Mouse (Mus musculus) cerebellum, adult 8-10 months (tissue): ENCODE results near the gene Olfml2a.

ENCODE experiments used
- DNase-seq: peaks from one replicate; pipeline ENCODE4 v3.0.0; 2022

Olfml2a gene

DNA sequence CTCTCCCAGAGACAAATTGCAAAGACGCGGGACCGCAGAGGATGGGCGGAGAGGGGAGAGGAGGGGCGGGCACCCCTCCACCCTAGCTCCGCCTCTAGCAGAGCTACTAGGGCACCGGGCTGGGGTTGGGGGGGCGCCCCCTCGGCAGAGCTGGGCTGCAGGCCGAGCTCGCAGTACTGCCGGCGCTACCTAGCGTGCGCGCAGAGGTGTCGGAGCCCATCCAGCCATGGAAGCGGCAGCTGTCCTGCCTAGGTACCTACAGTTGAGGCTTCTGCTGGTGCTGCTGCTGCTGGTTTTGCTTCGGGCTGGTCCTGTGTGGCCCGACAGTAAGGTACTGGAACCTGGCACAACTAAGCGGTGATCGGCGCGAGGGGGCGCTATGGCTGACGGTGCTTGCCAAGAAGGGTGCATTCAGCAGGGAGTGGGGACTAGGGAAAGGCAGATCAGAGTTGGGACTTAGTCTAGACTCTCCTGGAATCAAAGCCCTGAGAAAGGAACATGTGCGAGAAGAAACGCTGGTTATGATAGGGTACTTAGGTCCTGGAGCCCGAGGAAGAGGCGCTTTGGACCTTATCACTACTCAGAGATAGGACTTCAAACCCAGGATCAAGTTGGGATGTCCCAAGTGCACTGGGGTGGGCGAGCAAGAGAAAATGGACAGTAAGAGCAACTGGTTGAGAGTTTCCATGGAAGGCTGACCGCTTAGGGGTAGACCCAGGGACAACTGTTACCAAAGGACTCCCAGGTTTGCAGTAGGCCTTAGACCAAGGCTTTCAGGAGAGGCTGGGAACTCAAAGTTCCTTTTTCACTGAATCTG is at the start of gene Olfml2a:
Gene Olfml2a, plus strand, starts transcription at position 128 of the 817 bp plus-strand sequence.
- DNase-seq, result peak; percentile 45

DNA sequence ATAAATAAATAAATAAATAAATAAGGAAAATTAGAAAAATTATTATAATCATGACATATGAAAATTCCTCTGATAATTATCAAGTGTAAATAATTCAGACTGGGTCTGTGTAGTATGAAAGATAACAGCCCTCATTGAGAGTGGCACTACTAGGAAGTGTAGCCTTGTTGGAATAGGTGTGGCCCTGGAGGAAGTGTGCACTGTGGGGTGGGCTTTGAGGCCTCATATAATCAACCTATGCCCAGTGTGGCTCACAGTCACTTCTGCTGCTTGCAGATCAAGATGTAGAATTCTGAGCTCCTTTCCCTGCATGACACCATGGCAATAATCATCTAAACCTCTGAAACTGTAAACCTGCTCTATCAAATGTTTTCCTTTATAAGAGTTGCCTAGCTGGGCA is 28.9 kb upstream of the Olfml2a start:
- no peak for DNase-seq

DNA sequence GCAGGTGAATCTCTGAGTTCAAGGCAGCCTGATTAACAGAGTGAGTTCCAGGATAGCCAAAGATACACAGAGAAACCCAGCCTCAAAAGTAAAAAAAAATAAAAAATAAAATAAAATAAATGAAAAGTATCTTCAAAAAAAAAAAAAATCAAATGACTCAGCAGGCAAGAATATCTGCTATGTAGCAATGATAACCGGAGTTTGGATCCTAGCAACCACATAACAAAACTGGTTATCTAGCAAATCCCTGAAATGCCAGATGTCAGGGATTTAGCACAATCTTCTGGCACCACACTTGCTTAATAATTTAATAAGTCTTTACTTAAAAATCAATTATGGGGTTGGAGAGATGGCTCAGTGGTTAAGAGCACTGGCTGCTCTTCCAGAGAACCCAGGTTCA is 27.5 kb upstream of the Olfml2a start:
- no peak for DNase-seq

DNA sequence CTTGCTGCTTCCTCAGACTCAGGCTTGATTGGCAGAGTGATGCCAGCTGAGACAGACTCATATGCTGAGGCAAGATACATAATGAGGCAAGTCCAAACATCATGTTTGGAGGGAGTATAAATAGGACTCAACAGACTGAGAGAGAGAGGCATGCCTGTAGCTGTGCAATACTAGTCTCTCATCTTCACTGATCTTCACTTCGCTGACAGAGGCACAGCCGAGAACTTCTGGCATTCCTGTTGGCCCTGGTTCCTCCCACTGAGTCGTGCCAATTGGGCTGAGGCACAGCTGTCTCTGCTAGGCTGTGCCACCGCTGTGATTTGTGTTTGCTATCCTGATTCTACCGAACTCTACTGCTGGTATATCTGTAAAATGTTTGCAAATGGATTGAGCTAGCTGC is 25.7 kb upstream of the Olfml2a start:
- no peak for DNase-seq

DNA sequence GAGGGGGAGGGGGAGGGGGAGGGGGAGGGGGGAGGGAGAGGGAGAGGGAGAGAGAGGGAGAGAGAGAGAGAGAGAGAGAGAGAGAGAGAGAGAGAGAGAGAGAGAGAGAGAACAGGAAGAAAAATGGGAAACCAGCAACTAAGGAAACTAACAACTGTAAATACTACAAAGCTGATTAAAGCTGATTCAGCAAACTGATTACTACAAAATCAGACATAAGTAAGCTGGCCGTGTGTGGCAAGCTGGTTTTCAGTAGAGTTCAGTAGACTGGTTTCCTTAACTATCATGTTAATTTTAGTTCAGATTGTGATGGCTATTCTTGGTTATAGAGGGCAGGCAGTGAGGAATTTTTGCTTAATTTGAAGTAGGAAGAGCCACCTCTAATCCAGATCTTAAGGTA is 23.2 kb upstream of the Olfml2a start:
- no peak for DNase-seq

DNA sequence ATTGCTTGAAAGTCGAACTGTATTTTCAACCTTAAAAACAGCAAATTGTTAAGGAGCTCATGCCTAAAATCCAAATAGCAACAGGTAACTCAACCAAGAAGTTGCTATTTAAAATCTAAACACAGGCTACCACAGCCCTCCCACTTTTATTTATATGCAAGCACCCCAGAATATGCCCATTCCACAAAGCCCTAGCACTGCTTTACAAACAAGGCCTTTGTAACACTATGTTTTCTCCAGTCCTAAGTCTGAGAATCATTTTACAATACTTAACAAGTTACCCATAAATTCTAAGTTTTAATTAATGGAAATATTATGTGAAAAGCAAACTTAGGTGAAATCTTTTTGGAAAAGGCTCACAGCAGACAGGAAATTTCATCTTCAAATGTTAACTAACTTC is 17.3 kb upstream of the Olfml2a start:
- DNase-seq, result no peak

DNA sequence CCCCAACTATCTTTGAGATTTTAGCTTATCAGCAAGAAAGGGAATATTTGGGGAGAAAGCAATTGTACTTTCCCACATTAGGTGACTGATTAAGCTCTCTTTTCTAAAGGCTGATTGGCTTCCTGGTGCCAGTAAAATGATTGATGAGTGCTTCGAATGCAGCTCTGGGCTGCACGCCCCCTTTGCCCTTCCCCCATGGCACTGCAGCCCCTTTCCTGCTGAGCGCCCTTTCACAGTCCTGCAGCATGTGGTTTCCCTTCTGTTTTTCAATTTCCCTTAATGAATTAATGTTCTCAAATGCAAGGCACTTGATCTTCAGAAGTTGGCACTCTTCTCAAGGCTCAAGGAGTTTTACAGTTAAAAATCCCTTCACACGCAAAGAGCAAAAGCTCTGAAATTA is 16.8 kb upstream of the Olfml2a start:
- no peak for DNase-seq

DNA sequence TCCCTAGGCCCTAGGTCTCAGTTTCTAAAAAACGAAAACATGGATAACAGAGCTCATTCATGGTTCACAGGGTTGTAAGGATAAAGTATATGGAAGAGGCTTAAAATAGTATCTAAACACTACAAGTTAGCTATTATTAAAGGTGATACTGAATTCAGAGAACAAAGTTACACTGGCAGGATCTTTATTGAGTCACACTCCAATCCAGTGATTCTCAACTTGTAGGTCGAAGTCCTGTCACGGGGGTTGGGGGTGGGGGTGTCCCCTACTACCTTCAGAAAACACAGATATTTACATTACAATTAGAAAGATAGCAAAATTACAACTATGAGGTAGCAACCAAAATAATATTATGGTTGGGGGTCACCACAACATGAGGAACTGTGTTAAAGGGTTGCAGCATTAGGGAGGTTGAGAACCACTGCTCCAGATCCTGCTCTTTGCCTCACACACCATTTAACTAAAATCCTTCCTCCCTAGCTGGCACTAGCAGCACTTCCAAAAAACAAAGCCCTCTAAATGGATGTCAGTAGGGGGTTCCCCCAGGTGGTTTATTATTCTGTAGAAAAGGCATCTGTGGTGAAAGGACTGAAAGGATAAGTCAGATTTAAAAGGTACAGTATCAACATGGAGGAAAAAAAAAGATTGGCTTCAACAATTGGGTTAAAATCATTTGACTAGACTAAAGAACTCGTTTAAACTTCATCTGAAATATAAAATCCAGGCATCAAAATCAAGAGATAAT is 14.7 kb upstream of the Olfml2a start:
- DNase-seq, result no peak

DNA sequence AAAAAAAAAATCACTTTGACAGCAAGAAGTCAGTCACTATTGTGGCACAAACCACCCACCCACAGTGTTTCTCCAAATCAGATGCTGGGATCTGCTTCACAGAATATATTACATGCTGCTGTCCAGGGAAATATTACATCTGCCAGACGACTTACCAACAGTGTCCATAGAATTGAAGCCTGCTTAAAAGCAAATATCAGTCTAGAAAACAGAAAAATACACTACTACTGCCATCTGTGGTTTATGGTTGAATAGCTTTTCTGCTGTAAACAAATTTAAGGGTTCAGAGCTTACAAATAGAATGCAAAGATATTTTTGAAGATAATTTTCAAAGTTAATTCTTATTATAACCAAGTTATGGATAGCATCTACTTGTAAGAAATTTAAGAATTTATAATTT is 10.4 kb upstream of the Olfml2a start:
- DNase-seq, result no peak

DNA sequence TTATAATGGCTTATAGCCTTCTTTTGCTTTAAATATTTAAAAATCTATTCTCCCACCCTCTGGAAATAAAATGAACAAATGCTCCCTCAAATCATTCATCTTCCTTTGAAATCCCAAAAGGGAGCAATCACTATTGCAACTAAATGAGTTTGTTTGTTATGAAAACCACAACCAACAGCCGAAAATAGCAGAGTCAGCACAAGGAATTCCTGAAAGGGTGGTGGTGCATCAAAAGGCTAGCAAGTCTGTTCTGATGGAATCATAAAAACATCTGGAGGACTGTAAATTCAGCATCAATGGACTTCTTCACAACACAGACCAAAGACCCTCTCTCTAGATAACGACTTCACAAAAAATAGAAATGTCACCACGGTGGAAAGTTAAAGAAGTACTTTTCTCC is 8.3 kb upstream of the Olfml2a start:
- DNase-seq, result no peak

DNA sequence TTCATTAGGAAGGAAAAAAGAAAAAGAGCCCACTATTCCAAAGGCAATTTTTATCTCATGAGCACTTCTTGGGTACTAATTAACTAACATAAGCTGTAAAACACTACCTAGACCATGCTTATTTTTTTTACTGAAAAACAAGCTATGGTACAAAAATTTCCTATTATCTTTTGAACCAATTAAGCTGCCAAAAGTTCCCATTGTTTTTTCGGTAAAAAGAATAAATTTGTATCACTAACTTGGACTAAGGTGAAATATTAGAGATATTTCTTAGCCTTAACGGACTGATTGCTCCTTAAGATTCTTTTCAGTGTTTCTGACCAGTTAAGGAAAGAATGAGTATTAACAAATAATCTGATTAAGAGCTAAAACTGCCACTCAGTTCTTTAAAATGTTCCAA is 7.9 kb upstream of the Olfml2a start:
- DNase-seq, result no peak

DNA sequence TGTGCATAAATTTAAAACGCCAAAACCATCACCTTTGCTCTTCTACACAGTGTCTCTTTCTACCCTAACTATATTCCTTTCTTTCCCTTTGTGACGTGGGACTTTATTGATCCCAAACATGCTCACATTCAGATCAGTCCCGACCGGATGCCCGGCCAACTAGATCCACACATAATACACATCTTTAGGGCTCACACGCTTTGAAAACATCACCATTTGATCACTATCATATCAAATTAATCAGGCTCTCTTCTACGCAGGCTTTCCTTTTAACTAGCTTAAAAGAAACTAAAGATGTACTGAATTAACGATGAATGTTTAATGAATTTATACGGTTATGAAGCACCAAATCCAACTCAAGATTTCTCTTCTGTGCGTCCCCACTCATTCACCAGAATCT is 7.2 kb upstream of the Olfml2a start:
- DNase-seq, result no peak

DNA sequence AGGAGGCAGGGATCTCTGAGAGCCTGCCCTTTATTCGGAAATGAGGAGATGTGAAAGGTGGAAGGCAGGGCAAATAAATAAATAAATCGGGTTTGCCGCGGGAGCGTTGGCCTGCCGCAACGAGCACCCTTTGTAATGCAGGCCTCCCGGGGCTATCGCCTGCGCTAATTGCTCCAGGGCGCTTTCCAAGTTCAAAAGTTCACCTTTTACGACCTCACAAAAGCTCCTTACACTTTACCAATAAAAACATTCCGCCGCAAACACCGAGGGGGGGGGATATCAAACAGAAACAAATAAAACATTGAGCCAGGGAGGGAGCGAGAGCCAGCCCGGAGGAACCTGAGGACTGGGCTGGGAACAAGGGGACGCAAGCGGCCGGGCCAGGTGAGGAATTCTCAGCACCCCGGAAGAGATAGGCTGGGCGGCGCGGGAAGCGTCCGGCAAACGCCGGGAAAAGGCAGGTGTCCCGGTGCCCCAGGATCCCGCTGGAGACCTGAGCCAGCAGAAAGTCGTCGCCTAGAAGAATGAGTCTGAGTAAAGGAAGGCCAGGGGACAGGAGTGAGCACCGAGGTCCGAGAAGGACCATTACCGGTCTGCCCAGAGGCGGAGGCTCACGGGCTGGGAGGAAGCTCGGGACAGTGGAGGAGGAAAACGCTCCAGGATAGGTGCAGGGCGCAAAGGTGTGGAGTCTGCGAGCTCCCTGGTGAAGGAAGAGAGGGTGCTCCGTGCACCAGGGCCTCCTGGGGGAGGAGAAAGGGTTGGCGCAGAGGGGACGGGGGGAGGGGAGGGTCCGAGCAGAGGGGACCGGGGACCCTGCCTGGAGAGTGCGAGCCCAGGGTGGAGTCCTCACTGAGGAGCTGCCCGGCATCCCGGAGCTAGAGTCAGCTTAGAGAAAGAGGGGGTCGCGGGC is 6.4 kb upstream of the Olfml2a start:
- DNase-seq, result peak; percentile 48

DNA sequence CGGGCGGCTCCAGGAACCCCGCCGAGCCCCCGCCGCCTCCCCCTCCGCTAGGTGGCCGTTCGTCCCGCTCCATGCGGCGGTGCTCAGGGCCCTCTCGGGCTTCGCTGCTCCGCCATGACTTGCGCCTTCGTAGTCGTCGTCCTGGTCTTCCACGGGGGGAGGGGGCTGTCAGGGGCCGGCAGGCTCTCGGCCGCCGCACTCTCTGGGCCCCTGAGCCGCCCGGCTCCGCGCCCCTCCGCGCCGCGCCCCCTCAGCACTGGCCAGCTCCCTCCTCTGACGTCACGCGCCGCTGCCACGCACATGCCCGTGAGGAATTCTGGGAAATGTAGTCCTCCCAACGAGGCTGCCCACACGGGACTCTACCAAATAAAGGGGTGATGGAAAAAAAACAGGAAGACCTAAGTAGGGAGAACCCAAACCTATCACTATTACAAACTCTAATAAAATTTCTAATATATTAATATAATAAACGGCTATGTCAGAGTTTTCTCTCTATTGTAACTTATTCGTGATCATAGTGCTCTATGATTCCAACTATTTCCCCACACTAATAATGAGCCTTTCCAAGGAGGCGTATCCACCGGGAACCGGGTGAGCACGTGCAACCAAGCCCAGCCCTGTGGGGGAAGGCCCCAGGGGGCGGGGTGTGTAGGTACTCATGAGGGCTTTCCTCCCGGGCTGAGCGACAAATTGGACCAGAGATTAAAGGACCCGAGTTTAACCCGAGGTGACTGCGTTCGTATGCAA is 5.5 kb upstream of the Olfml2a start:
- peak; percentile 93 for DNase-seq

DNA sequence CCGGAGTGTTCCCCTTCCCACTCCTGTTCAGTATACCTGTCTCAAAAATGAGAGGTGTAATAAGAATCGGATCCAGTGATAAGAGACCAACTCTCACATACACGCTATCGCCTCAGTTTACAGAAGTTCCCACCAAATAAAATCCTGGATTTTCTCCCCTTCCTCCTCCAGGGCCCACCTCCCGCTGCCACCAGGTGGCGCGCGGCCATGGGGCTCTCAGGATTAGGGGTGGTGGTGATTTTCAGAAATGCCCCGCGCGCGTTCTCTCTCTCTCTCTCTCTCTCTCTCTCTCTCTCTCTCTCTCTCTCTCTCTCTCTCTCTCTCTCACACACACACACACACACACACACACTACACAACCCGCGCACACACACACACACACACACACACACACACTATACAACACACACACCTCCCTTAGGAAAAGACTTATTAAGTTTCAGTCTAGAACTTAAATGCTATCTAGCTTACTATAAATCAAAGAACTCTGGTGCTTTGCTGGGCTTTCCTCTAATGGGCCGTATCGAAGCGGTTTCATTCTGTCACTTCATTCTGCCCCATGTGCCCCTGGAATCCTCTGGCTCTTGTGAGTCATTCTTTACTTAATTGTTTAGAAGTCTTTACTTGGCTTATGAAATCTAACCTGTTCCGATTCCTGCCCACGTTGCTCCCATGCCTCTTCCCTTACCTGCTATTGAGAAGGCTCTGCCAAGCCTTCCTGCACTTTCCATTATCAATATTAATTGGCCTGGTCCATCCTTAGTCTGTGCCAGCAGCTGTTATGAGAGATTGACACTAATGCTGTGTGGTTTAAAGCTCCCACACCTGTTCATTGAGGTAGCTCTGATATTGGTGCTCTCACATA is 4.4 kb upstream of the Olfml2a start, which contains the start of gene Nr6a1:
Gene Nr6a1, minus strand, starts transcription at position 574 of the 865 bp plus-strand sequence.
- DNase-seq, result peak; percentile 64

DNA sequence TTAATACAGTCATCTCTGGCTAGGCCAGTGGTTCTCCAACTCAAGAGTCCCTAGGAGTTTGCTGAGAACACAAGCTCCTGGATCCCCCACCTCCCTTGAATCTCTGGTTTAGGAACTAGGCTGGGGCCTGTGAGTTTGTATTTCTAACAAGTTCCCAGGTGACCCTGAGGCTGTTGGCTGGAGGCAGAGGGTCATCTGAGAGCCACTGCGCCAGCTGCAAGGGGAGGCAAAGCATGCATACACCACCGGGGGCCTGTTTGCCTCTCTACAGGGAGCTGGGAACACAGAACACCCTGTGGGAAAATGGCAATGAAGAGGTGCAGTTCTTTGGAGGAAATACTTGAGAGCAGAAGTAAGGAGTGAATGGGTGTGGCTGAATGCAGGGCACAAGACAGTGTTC is 1.5 kb upstream of the Olfml2a start:
- no peak for DNase-seq

DNA sequence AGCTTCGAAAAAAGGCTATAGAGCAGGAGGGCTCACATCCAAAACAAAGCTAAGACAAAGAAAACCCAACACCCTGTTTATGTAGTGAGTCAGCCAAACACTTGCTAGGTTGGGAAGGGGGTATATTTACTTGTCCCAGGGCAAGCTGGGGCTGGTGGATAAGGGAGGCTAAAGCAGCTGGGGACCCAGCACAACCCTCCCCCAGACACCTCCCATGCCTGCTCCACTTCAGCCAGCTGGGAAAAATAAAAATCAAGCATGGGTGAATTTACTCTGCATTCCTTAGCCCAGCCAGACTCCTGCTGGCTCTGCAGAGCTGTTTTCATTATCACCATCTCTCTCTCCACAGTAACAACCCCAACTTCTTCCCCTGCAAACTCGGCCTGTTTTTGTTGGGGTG is 2.2 kb downstream of the Olfml2a start:
- DNase-seq, result no peak

DNA sequence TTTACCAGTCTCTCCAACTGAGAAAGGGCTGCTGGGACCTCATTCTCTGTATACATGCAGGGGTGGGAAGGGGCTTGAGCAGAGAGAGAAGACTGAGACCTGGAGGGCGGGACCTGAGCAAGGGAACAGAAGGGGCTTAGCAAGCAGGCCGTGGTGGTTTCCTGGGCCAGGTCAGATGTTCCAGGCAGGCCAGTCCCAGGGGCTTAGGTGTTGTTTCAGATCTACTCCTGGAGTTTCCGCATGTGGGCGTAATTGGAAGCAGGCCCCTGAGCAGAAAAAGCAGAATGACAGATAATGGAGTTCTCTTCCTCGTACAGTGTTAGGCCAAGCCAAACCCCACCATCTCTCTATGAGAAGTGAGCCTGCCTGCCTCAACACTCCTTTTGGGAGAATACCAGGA is 3.2 kb downstream of the Olfml2a start:
- DNase-seq, result no peak

DNA sequence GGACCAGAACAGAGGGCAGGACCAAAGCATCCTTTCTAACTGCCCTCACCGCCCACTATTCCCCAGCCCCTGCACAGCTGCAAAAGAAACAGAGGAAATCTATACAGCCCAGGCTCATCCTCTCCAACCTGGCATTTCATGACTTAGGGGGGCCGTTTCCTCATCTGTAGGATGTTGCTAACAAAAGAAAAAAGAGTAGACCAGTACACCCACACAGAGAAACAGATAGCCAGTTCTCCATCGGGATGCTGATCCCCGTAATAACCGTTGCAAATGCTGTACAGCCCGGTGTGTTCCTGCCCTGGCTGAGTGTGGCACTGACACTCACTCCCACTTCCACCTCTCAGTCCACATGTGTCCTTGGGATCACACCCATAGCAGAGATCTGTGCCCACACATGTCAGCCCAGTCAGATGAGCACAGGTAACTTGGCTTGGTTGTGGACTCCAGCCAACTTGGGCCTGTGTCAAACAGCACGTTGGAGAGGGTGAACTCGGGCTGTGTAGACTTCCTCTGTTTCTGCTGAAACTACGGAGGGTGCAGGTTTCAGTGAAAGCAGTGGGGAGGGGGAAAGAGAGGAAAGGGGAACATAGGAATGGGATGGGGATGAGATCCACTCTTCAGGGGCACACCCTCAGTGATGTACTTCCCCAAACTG is 5.1 kb downstream of the Olfml2a start:
- no peak for DNase-seq

DNA sequence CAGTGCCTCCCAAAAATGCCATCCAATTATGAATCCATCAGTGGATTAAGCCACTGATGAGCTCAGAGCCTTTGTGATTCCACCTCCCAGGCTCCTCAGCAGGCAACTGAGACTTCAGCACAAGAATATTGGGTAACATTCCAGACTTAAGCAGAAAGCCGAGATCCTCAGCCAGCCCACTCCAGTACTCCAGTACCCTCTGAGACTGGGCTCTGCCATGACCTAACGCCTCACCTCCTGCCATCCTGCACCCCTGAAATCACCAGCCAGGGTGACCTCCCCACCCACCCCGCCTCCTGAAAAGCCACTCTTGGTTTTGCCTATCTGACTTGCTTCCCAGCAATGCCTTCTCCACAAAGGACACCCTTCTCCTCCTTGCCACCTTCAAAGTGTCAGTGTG is 5.6 kb downstream of the Olfml2a start:
- DNase-seq, result no peak

DNA sequence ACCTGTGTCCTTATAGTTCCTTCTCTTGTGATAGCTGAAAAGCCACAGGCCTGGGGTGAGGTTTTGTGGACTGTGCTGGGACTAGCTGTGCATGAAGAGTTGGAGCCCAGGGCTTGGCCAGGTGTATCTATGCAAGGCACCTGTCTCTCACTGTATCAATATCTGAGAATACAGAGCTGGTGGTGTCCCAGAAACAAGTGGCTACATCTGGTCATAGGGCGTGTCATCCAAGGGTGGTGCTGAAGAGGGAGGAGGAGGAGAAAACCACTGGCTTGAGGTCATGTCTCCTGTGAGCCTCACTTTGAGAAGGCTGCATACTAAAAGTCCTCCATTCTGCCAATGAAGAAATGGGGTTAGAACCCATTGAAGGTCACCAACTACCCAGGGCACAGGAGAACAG is 6.2 kb downstream of the Olfml2a start:
- no peak for DNase-seq
